Mouse (Mus musculus): ENCODE data around the gene Cdca4.

DNA sequence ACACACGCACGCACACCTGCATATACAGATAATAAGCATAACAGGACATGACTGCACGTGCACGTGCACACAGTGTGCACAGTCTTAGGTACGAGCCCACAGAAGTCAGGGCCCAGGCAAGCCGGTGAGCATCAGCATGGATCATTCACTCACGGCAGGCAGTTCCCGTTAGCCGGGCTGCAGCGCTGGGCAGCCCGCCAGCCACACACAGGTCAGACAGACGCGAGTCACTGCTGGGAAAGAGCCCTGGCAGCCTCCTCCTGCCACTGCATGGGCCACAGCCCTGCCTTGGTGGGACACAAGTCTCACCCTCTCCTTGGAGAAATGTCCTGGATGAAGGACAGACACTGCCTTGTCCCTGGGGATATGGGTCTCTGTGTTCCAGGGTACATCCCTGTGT lies 25.2 kb downstream of the Cdca4 start:
- no peak for TF ChIP-seq POLR2A (IDR thresholded peaks at IDR 0.05; ENCODE audit: insufficient read length, low read depth)
- no peak for TF ChIP-seq USF1 (IDR thresholded peaks at IDR 0.05; ENCODE audit: low read depth)
- TF ChIP-seq MYOG (IDR thresholded peaks at IDR 0.05; ENCODE audit: control insufficient read depth in 1 of 3, insufficient read depth in 1 of 3, insufficient read length in 2 of 3, low read depth in 2 of 3), result no peak
- no peak for TF ChIP-seq CEBPB (IDR thresholded peaks at IDR 0.05; ENCODE audit: insufficient read depth, poor library complexity, severe bottlenecking)
- no peak for TF ChIP-seq TCF3 (IDR thresholded peaks at IDR 0.05; ENCODE audit: insufficient read length, low read depth)
- no peak for TF ChIP-seq TCF12 (IDR thresholded peaks at IDR 0.05; ENCODE audit: insufficient read depth, poor library complexity, severe bottlenecking)

Measured in myocyte (in vitro differentiated cells).